Mouse (Mus musculus) small intestine, adult 2 months (tissue): ENCODE data around the gene Ralgps2. TPM values are rescaled to one million over a fixed set of nuclear protein-coding genes. Genes with fewer than 3 reads are reported as not detected.

ENCODE experiments used
- H3K27ac ChIP-seq: fragments of 200-500 bp; 2 replicates; pipeline ENCODE4 v1.5.1; 2012; ENCODE audit warnings: low read depth, low read length, control low read depth, inconsistent platforms; ENCODE audit not compliant: insufficient read depth
- H3K27me3 ChIP-seq: fragments of 200-500 bp; 2 replicates; pipeline ENCODE4 v1.6.1; 2012; ENCODE audit warnings: mild to moderate bottlenecking, moderate library complexity, low read length, inconsistent platforms; ENCODE audit not compliant: control insufficient read depth, insufficient read depth
- H3K36me3 ChIP-seq: fragments of 200-500 bp; 2 replicates; pipeline ENCODE4 v1.6.1; 2012; ENCODE audit warnings: mild to moderate bottlenecking, low read length, control low read depth, inconsistent platforms; ENCODE audit not compliant: control insufficient read depth, insufficient read depth
- H3K4me1 ChIP-seq: fragments of 200-500 bp; 2 replicates; pipeline ENCODE4 v1.6.1; 2012; ENCODE audit warnings: low read length, inconsistent platforms, mixed read lengths; ENCODE audit not compliant: control insufficient read depth, insufficient read depth, insufficient read length
- H3K4me3 ChIP-seq: fragments of 200-500 bp; 2 replicates; pipeline ENCODE4 v1.5.1; 2012; ENCODE audit warnings: low read depth, mild to moderate bottlenecking, control low read depth, inconsistent platforms, low read length, moderate library complexity
- CTCF ChIP-seq: fragments of 200-500 bp; IDR thresholded peaks from 2 replicates; pipeline ENCODE4 v1.5.1; 2012; ENCODE audit warnings: low read depth, mild to moderate bottlenecking, control low read depth, inconsistent platforms, low read length, moderate library complexity, mixed read lengths; ENCODE audit not compliant: insufficient replicate concordance, insufficient read length; ENCODE audit errors: extremely low read depth
- POLR2A ChIP-seq: fragments of 200-500 bp; IDR thresholded peaks from 2 replicates; pipeline ENCODE4 v1.6.1; 2012; ENCODE audit warnings: low read depth, mild to moderate bottlenecking, control low read depth, inconsistent platforms, low read length, moderate library complexity
- WGBS: fragments of 180-500 bp; shearing (Covaris S2); methylation state at CpG from one replicate; pipeline ENCODE4 v1.1.7; 2018; 5-methylcytosine and 5-hydroxymethylcytosine counted together
- polyA plus RNA-seq: library from polyadenylated mRNA; depleted of rRNA; stranded (reverse); fragments of >200 nt; gene quantifications from 2 replicates; pipeline ENCODE4 v1.2.3, GENCODE M21; 2012

The Ralgps2 gene
- polyA plus RNA-seq, 1 experiment = 21.6 TPM

GRCm38 (mm10) chr1:156779595-156779994 lies 159.8 kb downstream of the Ralgps2 start:
- WGBS = 87% methylated on average over 4 of the region's 4 CpGs
- Histone ChIP-seq H3K4me3 (no peak overlapping the region), H3K27ac (0 out of 2 replicates have a peak overlapping the region, but pooled peaks have one; percentile 26), H3K4me1 (no peaks in the 10 kb centered on the region), H3K27me3 (no peaks in the 10 kb centered on the region), H3K36me3 (no peaks in the 10 kb centered on the region)
- TF ChIP-seq CTCF (no peak), POLR2A (no peak)

- no peaks in the 10 kb centered on the region for H3K4me1 ChIP-seq
- no peak for TF ChIP-seq POLR2A
- no peak for TF ChIP-seq CTCF
- no peaks in the 10 kb centered on the region for H3K36me3 ChIP-seq
- WGBS = 77% methylated on average over 6 of the region's 6 CpGs
- no peak overlapping the region for H3K27ac ChIP-seq
- H3K4me3 ChIP-seq = no peak overlapping the region
- no peaks in the 10 kb centered on the region for H3K27me3 ChIP-seq
Observed at GRCm38 (mm10) chr1:156778977-156779376, 160.4 kb downstream of the Ralgps2 start.

DNA sequence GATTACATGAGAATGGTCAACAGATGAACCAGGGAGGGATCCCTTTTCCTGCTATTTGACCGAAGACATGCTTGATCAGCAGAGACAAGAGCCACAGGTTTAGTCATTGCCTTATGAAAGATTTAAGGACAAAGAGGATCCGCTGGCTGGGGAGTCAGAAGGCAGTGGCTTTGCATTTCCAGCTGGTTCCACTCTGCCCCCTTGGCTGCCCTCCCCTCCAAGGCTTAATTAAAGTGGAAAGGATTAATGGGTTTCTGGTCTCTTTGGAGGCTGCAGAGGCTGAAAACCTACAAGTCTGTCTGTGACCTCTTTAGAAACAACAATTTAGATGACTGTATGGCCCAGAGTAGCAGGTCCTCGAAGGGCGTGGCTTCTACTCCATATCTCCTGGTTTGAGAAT lies 161.5 kb downstream of the Ralgps2 start:
- H3K27ac ChIP-seq = no peak overlapping the region
- TF ChIP-seq CTCF = no peak
- no peak for TF ChIP-seq POLR2A
- H3K36me3 ChIP-seq = no peaks in the 10 kb centered on the region
- H3K27me3 ChIP-seq = no peaks in the 10 kb centered on the region
- no peak overlapping the region for H3K4me3 ChIP-seq
- H3K4me1 ChIP-seq = no peaks in the 10 kb centered on the region
- 85% methylated on average over 4 of the region's 4 CpGs for WGBS

DNA sequence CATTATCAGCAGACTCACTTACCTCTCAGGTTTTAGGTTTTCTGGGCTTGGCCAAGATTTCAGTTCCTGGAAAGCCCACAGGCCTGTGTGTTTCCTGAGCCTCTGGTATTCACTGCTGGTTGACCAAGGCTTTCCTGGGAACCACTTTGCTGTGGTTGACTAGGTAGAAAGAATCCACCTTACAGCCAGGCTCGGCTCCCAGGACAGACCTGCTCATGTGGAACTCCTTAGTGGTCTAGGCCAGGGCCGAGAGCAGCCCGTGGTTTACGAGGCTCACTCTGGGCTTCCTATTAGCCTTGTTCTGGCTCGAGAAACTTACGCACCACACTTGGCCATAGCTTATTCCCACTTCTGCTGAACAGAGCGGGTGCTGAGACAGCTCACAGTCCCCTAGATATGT lies 163.4 kb downstream of the Ralgps2 start:
- no peak for TF ChIP-seq CTCF
- TF ChIP-seq POLR2A = no peak
- WGBS = 92% methylated on average over 7 of the region's 7 CpGs
- no peaks in the 10 kb centered on the region for H3K36me3 ChIP-seq
- no peak overlapping the region for H3K4me3 ChIP-seq
- no peaks in the 10 kb centered on the region for H3K4me1 ChIP-seq
- no peak overlapping the region for H3K27ac ChIP-seq
- H3K27me3 ChIP-seq = no peaks in the 10 kb centered on the region

GRCm38 (mm10) chr1:156775190-156775589 lies 164.2 kb downstream of the Ralgps2 start:
- 73% methylated on average over 4 of the region's 4 CpGs for WGBS

GRCm38 (mm10) chr1:156770845-156771244 lies 168.6 kb downstream of the Ralgps2 start:
- TF ChIP-seq POLR2A (no peak), CTCF (no peak)
- Histone ChIP-seq H3K36me3 (no peaks in the 10 kb centered on the region), H3K27ac (no peak overlapping the region), H3K4me3 (no peak overlapping the region), H3K4me1 (no peaks in the 10 kb centered on the region), H3K27me3 (no peaks in the 10 kb centered on the region)
- WGBS = 96% methylated on average over 10 of the region's 10 CpGs

More at GRCm38 (mm10) chr1:156775190-156775589, 164.2 kb downstream of the Ralgps2 start:
- Histone ChIP-seq H3K36me3 (no peaks in the 10 kb centered on the region), H3K27me3 (no peaks in the 10 kb centered on the region), H3K27ac (no peak overlapping the region), H3K4me3 (no peak overlapping the region), H3K4me1 (no peaks in the 10 kb centered on the region)
- TF ChIP-seq POLR2A = no peak
- TF ChIP-seq CTCF = no peak

DNA sequence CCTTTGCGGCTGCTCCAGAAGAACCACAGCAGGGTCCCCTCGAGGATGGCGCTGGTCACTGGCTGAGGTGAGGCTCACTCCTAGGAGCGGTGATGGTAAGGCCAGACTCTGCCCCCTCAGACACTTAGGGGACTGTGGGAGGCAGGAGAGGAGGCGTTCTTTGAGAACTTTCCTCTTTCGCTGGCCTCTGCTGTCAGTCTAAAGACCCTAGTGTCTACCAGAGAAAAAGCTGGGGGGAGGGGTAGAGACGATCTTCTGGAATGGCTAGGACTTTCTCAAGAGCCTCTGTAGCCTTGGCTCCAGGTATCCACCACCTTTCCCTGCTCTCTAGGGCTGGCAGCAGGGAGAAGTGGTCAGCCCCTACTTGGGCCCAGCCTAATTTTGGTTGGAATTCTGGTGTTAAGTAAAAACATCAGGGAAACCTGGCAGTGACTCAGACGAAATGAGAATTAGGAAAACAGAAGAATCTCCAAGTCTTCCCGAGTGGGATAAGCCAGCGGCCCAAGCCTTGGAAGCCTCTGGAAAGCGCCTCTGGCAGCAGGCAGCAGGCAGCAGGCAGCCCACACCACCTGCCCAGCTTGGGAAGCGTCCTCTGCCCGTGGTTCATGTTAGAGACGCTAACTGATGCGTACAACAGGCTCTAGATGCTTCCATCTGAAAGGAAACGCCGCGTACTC lies 169.7 kb downstream of the Ralgps2 start:
- H3K27me3 ChIP-seq = no peaks in the 10 kb centered on the region
- TF ChIP-seq POLR2A (no peak), CTCF (no peak)
- H3K4me3 ChIP-seq = no peak overlapping the region
- WGBS = 83% methylated on average over 18 of the region's 18 CpGs
- H3K36me3 ChIP-seq = no peaks in the 10 kb centered on the region
- no peak overlapping the region for H3K27ac ChIP-seq
- H3K4me1 ChIP-seq = no peaks in the 10 kb centered on the region

DNA sequence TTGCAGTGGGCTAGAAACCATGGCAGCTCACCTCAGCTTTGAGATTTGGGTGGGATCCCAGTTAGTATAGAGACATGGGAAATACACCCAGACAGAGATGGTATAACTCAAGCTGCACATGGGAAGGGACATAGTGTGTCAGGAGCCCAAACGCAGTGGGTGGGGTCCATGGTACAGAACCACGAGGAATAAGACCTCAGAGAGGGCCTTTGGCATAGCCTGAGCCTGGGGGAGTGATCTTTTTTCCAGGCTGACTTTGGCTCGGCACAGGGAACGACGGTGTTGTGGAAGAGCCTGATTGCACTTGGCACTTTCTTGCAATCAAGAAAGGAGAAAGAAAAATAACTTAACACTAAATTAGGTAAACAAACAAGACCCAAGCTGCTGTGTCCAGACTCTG lies 170.3 kb downstream of the Ralgps2 start:
- H3K4me1 ChIP-seq = no peaks in the 10 kb centered on the region
- WGBS = 66% methylated on average over 5 of the region's 5 CpGs
- no peaks in the 10 kb centered on the region for H3K36me3 ChIP-seq
- H3K4me3 ChIP-seq = no peak overlapping the region
- no peak overlapping the region for H3K27ac ChIP-seq
- H3K27me3 ChIP-seq = no peaks in the 10 kb centered on the region
- TF ChIP-seq CTCF (no peak), POLR2A (no peak)
